Mouse (Mus musculus) lung, adult 2 months (tissue): ENCODE measurements at regions not wholly inside any gene's neighbourhood (a gene's known extent, or its start where the extent isn't known, plus 50 kb on each side); places are given as distances from the start of the nearest gene placed in this dataset.

ENCODE experiments used
- CTCF ChIP-seq: fragments of 200-500 bp; IDR thresholded peaks from 2 replicates; pipeline ENCODE4 v1.5.1; 2011; ENCODE audit warnings: mild to moderate bottlenecking, low read length, control low read depth; ENCODE audit not compliant: insufficient read depth
- POLR2A ChIP-seq: fragments of 200-500 bp; IDR thresholded peaks from 2 replicates; pipeline ENCODE4 v1.6.1; 2011; ENCODE audit warnings: low read depth, mild to moderate bottlenecking, control low read depth, low read length, borderline replicate concordance; ENCODE audit errors: extremely low read depth

- TF ChIP-seq CTCF (no peak), POLR2A (no peak)
Measured at GRCm38 (mm10) chr12:25430911-25431310, 334.0 kb upstream of the Id2 start.
